Mouse (Mus musculus): ENCODE results near the gene Fpgs. TPM values are rescaled to one million over a fixed set of nuclear protein-coding genes. Genes with fewer than 3 reads are reported as not detected.

Gene Fpgs
- total and polyA plus RNA-seq, 3 experiments, result 40.0 to 73.9 TPM; not detected in 1

- no peaks in the 10 kb centered on the region for H3K36me3 ChIP-seq (ENCODE audit: control insufficient read depth in 1 of 2, insufficient read depth in 2 of 2, low read length in 2 of 2)
- peak; percentile 47 for DNase-seq (ENCODE audit: low read depth, low spot score)
- H3K79me2 ChIP-seq (ENCODE audit: control insufficient read depth, insufficient read depth, low read length, poor library complexity), result no peaks in the 10 kb centered on the region
These were observed 40.5 kb upstream of the Fpgs start for GRCm38 (mm10) chr2:32744272-32744982.

GRCm38 (mm10) chr2:32742173-32742531 is 38.2 kb upstream of the Fpgs start:
- no peaks in the 10 kb centered on the region for H3K4me1 ChIP-seq (ENCODE audit: control insufficient read depth in 1 of 2, insufficient read depth in 2 of 2, low read length in 2 of 2)
- H3K79me2 ChIP-seq (ENCODE audit: control insufficient read depth, insufficient read depth, low read length, poor library complexity), result no peaks in the 10 kb centered on the region
- TF ChIP-seq CTCF (IDR thresholded peaks at IDR 0.05 in 2 of 3, conservative IDR thresholded peaks at IDR 0.05 in 1 of 3; ENCODE audit: control insufficient read depth in 1 of 3, insufficient read depth in 1 of 3, low read depth in 2 of 3, low read length in 3 of 3, poor library complexity in 1 of 3, severe bottlenecking in 1 of 3) (no peak), MEF2A (IDR thresholded peaks at IDR 0.05; ENCODE audit: extremely low read depth, insufficient replicate concordance, low read depth, low read length, poor library complexity, severe bottlenecking) (no peak)
- no peaks in the 10 kb centered on the region for H3K9me3 ChIP-seq (replicated peaks; ENCODE audit: insufficient read depth, low read length)
- no peak overlapping the region for H3K4me3 ChIP-seq (ENCODE audit: control insufficient read depth in 1 of 2, insufficient read depth in 1 of 2, low read depth in 2 of 2, low read length in 2 of 2)
- H3K27ac ChIP-seq (ENCODE audit: control insufficient read depth, low read depth, low read length), result no peak overlapping the region
- no peak overlapping the region for H3K9ac ChIP-seq (ENCODE audit: control insufficient read depth, low read depth, low read length, poor library complexity, severe bottlenecking)
- no peak for DNase-seq (ENCODE audit: low read depth, low spot score)
- peaks cover 0 to 3% of the 10 kb centered on the region in 2 experiments; a peak in 1 of 4 replicates for H3K27me3 ChIP-seq (ENCODE audit: control insufficient read depth in 1 of 2, insufficient read depth in 2 of 2, low read length in 2 of 2)
- no peaks in the 10 kb centered on the region for H3K36me3 ChIP-seq (ENCODE audit: control insufficient read depth in 1 of 2, insufficient read depth in 2 of 2, low read length in 2 of 2)

More at GRCm38 (mm10) chr2:32744272-32744982, 40.5 kb upstream of the Fpgs start:
- no peak overlapping the region for H3K27ac ChIP-seq (ENCODE audit: control insufficient read depth, low read depth, low read length)
- H3K9me3 ChIP-seq (replicated peaks; ENCODE audit: insufficient read depth, low read length), result no peaks in the 10 kb centered on the region
- H3K9ac ChIP-seq (ENCODE audit: control insufficient read depth, low read depth, low read length, poor library complexity, severe bottlenecking), result no peak overlapping the region
- TF ChIP-seq SIN3A (IDR thresholded peaks at IDR 0.05; ENCODE audit: low read length) (0 out of 2 replicates have a peak, but pooled peaks have one; percentile 30), GABPA (IDR thresholded peaks at IDR 0.05; ENCODE audit: low read depth, low read length) (no peak), POLR2AphosphoS2 (IDR thresholded peaks at IDR 0.05; ENCODE audit: low read length) (no peak)
- H3K27me3 ChIP-seq (ENCODE audit: control insufficient read depth in 1 of 2, insufficient read depth in 2 of 2, low read length in 2 of 2), result no peaks in the 10 kb centered on the region
- H3K4me1 ChIP-seq (ENCODE audit: control insufficient read depth in 1 of 2, insufficient read depth in 2 of 2, low read length in 2 of 2), result no peaks in the 10 kb centered on the region
- no peak overlapping the region for H3K4me3 ChIP-seq (ENCODE audit: control insufficient read depth in 1 of 2, insufficient read depth in 1 of 2, low read depth in 2 of 2, low read length in 2 of 2)

GRCm38 (mm10) chr2:32741273-32742172 is 37.6 kb upstream of the Fpgs start:
- H3K9me3 ChIP-seq (replicated peaks; ENCODE audit: insufficient read depth, low read length), result no peaks in the 10 kb centered on the region
- no peak overlapping the region for H3K4me3 ChIP-seq (ENCODE audit: control insufficient read depth in 1 of 2, insufficient read depth in 1 of 2, low read depth in 2 of 2, low read length in 2 of 2)
- TF ChIP-seq KAT2A (conservative IDR thresholded peaks at IDR 0.05; ENCODE audit: low read depth, low read length), result no peak
- no peak for TF ChIP-seq EP300 (IDR thresholded peaks at IDR 0.05; ENCODE audit: low read depth in 1 of 2, low read length in 2 of 2)
- TF ChIP-seq USF2 (IDR thresholded peaks at IDR 0.05; ENCODE audit: borderline replicate concordance in 1 of 2, insufficient read depth in 1 of 2, low read depth in 1 of 2, low read length in 2 of 2), result no peak
- TF ChIP-seq MXI1 (IDR thresholded peaks at IDR 0.05; ENCODE audit: low read depth, low read length), result no peak
- no peak for TF ChIP-seq RCOR1 (IDR thresholded peaks at IDR 0.05; ENCODE audit: low read depth, low read length)
- 0 out of 4 replicates have a peak, but pooled peaks of 1 of the 2 experiments have one; percentile 21 for TF ChIP-seq POLR2A (IDR thresholded peaks at IDR 0.05; ENCODE audit: control insufficient read depth in 1 of 2, insufficient read depth in 1 of 2, low read depth in 1 of 2, low read length in 2 of 2, poor library complexity in 1 of 2)
- no peak for TF ChIP-seq MAFK (IDR thresholded peaks at IDR 0.05; ENCODE audit: borderline replicate concordance, low read depth, low read length)
- TF ChIP-seq JUND (IDR thresholded peaks at IDR 0.05; ENCODE audit: low read depth, low read length), result no peak
- TF ChIP-seq HCFC1 (IDR thresholded peaks at IDR 0.05; ENCODE audit: low read depth, low read length), result no peak
- no peak for DNase-seq (ENCODE audit: low read depth, low spot score)
- H3K36me3 ChIP-seq (ENCODE audit: control insufficient read depth in 1 of 2, insufficient read depth in 2 of 2, low read length in 2 of 2), result no peaks in the 10 kb centered on the region
- H3K27ac ChIP-seq (ENCODE audit: control insufficient read depth, low read depth, low read length), result no peak overlapping the region
- H3K27me3 ChIP-seq (ENCODE audit: control insufficient read depth in 1 of 2, insufficient read depth in 2 of 2, low read length in 2 of 2), result peaks cover 0 to 3% of the 10 kb centered on the region in 2 experiments; a peak in 1 of 4 replicates
- H3K79me2 ChIP-seq (ENCODE audit: control insufficient read depth, insufficient read depth, low read length, poor library complexity), result no peaks in the 10 kb centered on the region
- H3K4me1 ChIP-seq (ENCODE audit: control insufficient read depth in 1 of 2, insufficient read depth in 2 of 2, low read length in 2 of 2), result no peaks in the 10 kb centered on the region
- H3K9ac ChIP-seq (ENCODE audit: control insufficient read depth, low read depth, low read length, poor library complexity, severe bottlenecking), result no peak overlapping the region

Data from MEL (cell line).